Mouse (Mus musculus): Measurements from ENCODE around the gene Qser1. TPM values are rescaled to one million over a fixed set of nuclear protein-coding genes. Genes with fewer than 3 reads are reported as not detected.

Gene Qser1
- total and polyA plus RNA-seq, 3 experiments: 3.9 to 14.5 TPM; not detected in 1

- no peaks in the 10 kb centered on the region for H3K36me3 ChIP-seq (ENCODE audit: control insufficient read depth in 1 of 2, insufficient read depth in 2 of 2, low read length in 2 of 2)
- no peak overlapping the region for H3K9ac ChIP-seq (ENCODE audit: control insufficient read depth, low read depth, low read length, poor library complexity, severe bottlenecking)
- H3K4me3 ChIP-seq (ENCODE audit: control insufficient read depth in 1 of 2, insufficient read depth in 1 of 2, low read depth in 2 of 2, low read length in 2 of 2): no peak overlapping the region
- peak; percentile 75 for DNase-seq (ENCODE audit: low read depth, low spot score)
- H3K27ac ChIP-seq (ENCODE audit: control insufficient read depth, low read depth, low read length): no peak overlapping the region
- no peaks in the 10 kb centered on the region for H3K27me3 ChIP-seq (ENCODE audit: control insufficient read depth in 1 of 2, insufficient read depth in 2 of 2, low read length in 2 of 2)
- H3K79me2 ChIP-seq (ENCODE audit: control insufficient read depth, insufficient read depth, low read length, poor library complexity): no peaks in the 10 kb centered on the region
- H3K9me3 ChIP-seq (replicated peaks; ENCODE audit: insufficient read depth, low read length): no peaks in the 10 kb centered on the region
- no peak for TF ChIP-seq USF2 (IDR thresholded peaks at IDR 0.05; ENCODE audit: borderline replicate concordance in 1 of 2, insufficient read depth in 1 of 2, low read depth in 1 of 2, low read length in 2 of 2)
- TF ChIP-seq ZKSCAN1 (IDR thresholded peaks at IDR 0.05; ENCODE audit: low read depth, low read length): no peak
- TF ChIP-seq RAD21 (IDR thresholded peaks at IDR 0.05; ENCODE audit: low read depth, low read length): peak; percentile 91
- peak; percentile 81 for TF ChIP-seq SMC3 (IDR thresholded peaks at IDR 0.05; ENCODE audit: low read depth, low read length)
- TF ChIP-seq MEF2A (IDR thresholded peaks at IDR 0.05; ENCODE audit: extremely low read depth, insufficient replicate concordance, low read depth, low read length, poor library complexity, severe bottlenecking): no peak
- TF ChIP-seq POLR2A (IDR thresholded peaks at IDR 0.05; ENCODE audit: control insufficient read depth in 1 of 2, insufficient read depth in 1 of 2, low read depth in 1 of 2, low read length in 2 of 2, poor library complexity in 1 of 2): no peak
- TF ChIP-seq CTCF (IDR thresholded peaks at IDR 0.05 in 2 of 3, conservative IDR thresholded peaks at IDR 0.05 in 1 of 3; ENCODE audit: control insufficient read depth in 1 of 3, insufficient read depth in 1 of 3, low read depth in 2 of 3, low read length in 3 of 3, poor library complexity in 1 of 3, severe bottlenecking in 1 of 3): peak; percentile 42 to 83 (median 44)
- TF ChIP-seq ZC3H11A (IDR thresholded peaks at IDR 0.05; ENCODE audit: low read depth, low read length): peak; percentile 80
- peaks cover 0 to 3% of the 10 kb centered on the region in 2 experiments; a peak in 2 of 4 replicates for H3K4me1 ChIP-seq (ENCODE audit: control insufficient read depth in 1 of 2, insufficient read depth in 2 of 2, low read length in 2 of 2)
Measured at GRCm38 (mm10) chr2:104750611-104751010, 65.9 kb downstream of the Qser1 start.

- Histone ChIP-seq H3K9me3 (replicated peaks; ENCODE audit: insufficient read depth, low read length) (no peaks in the 10 kb centered on the region), H3K27ac (ENCODE audit: control insufficient read depth, low read depth, low read length) (no peak overlapping the region), H3K4me1 (ENCODE audit: control insufficient read depth in 1 of 2, insufficient read depth in 2 of 2, low read length in 2 of 2) (peaks cover 0 to 3% of the 10 kb centered on the region in 2 experiments; a peak in 2 of 4 replicates), H3K27me3 (ENCODE audit: control insufficient read depth in 1 of 2, insufficient read depth in 2 of 2, low read length in 2 of 2) (no peaks in the 10 kb centered on the region), H3K79me2 (ENCODE audit: control insufficient read depth, insufficient read depth, low read length, poor library complexity) (no peaks in the 10 kb centered on the region), H3K36me3 (ENCODE audit: control insufficient read depth in 1 of 2, insufficient read depth in 2 of 2, low read length in 2 of 2) (no peaks in the 10 kb centered on the region), H3K9ac (ENCODE audit: control insufficient read depth, low read depth, low read length, poor library complexity, severe bottlenecking) (no peak overlapping the region), H3K4me3 (ENCODE audit: control insufficient read depth in 1 of 2, insufficient read depth in 1 of 2, low read depth in 2 of 2, low read length in 2 of 2) (no peak overlapping the region)
- DNase-seq (ENCODE audit: low read depth, low spot score): no peak
- TF ChIP-seq BHLHE40 (IDR thresholded peaks at IDR 0.05; ENCODE audit: borderline replicate concordance, low read depth, low read length) (no peak), USF2 (IDR thresholded peaks at IDR 0.05; ENCODE audit: borderline replicate concordance in 1 of 2, insufficient read depth in 1 of 2, low read depth in 1 of 2, low read length in 2 of 2) (no peak), RCOR1 (IDR thresholded peaks at IDR 0.05; ENCODE audit: low read depth, low read length) (no peak), SIN3A (IDR thresholded peaks at IDR 0.05; ENCODE audit: low read length) (no peak), ZNF384 (IDR thresholded peaks at IDR 0.05; ENCODE audit: low read depth, low read length) (no peak), E2F4 (IDR thresholded peaks at IDR 0.05; ENCODE audit: borderline replicate concordance, low read depth, low read length) (no peak), ZKSCAN1 (IDR thresholded peaks at IDR 0.05; ENCODE audit: low read depth, low read length) (no peak), UBTF (IDR thresholded peaks at IDR 0.05; ENCODE audit: borderline replicate concordance, insufficient read depth, low read depth, low read length) (no peak), GATA1 (IDR thresholded peaks at IDR 0.05; ENCODE audit: low read depth, low read length) (no peak), ZMIZ1 (IDR thresholded peaks at IDR 0.05; ENCODE audit: low read depth, low read length) (no peak)
Measured at GRCm38 (mm10) chr2:104748652-104749183, 67.8 kb downstream of the Qser1 start.
